Mouse (Mus musculus) heart, embryonic 11.5 days (tissue): ENCODE results near the gene Epha6. TPM values are rescaled to one million over a fixed set of nuclear protein-coding genes. Genes with fewer than 3 reads are reported as not detected.

Source experiments
- microRNA-seq: library from miRNA; unstranded; fragments of <30 nt; microRNA quantifications from one replicate; pipeline ENCODE4, GENCODE M21; 2016; ENCODE audit warnings: borderline number of aligned reads
- polyA plus RNA-seq: library from polyadenylated mRNA; unstranded; fragments of >200 nt; fragmentation: Nextera tagmentation; extraction: Ambion mirVana; gene quantifications from 2 replicates; pipeline ENCODE4 v1.2.1, GENCODE M21; 2014

Gene Epha6
- polyA plus RNA-seq, 1 experiment from 2014 or later: 0.09 TPM

Small RNAs within 50 kb of the gene (microRNA-seq; reads per million reads assigned to microRNA genes)
- not detected for gene Gm24755
